Mouse (Mus musculus) CH12.LX (cell line): Measurements from ENCODE around the gene Pick1.

Source experiments
- CHD2 ChIP-seq: IDR thresholded peaks from 2 replicates; pipeline ENCODE4 v1.6.1; 2011; ENCODE audit warnings: low read length, improper control_type of control experiment
- CTCF ChIP-seq, 2 experiments: IDR thresholded peaks in 1 of 2; conservative IDR thresholded peaks in 1 of 2; 2 replicates each; pipeline ENCODE4 v1.5.1; 2011 to 2012; ENCODE audit warnings: low read depth in 2 of 2, low read length in 2 of 2, improper control_type of control experiment in 1 of 2, inconsistent platforms in 1 of 2, mild to moderate bottlenecking in 1 of 2, moderate library complexity in 1 of 2
- EP300 ChIP-seq: IDR thresholded peaks from 2 replicates; pipeline ENCODE4 v1.6.1; 2011; ENCODE audit warnings: low read length, improper control_type of control experiment
- GABPA ChIP-seq: IDR thresholded peaks from 2 replicates; pipeline ENCODE4 v1.6.1; 2012; ENCODE audit warnings: low read depth, low read length, improper control_type of control experiment, inconsistent platforms; ENCODE audit not compliant: insufficient replicate concordance
- HCFC1 ChIP-seq: IDR thresholded peaks from 2 replicates; pipeline ENCODE4 v1.6.1; 2012; ENCODE audit warnings: low read depth, mild to moderate bottlenecking, inconsistent platforms, low read length, improper control_type of control experiment
- KAT2A ChIP-seq: IDR thresholded peaks from 2 replicates; pipeline ENCODE4 v1.6.1; 2012; ENCODE audit warnings: low read length, improper control_type of control experiment, inconsistent platforms; ENCODE audit not compliant: insufficient replicate concordance
- MEF2A ChIP-seq: IDR thresholded peaks from 2 replicates; pipeline ENCODE4 v1.6.1; 2014; ENCODE audit warnings: low read depth, mild to moderate bottlenecking, inconsistent platforms, low read length, improper control_type of control experiment, borderline replicate concordance
- NRF1 ChIP-seq: IDR thresholded peaks from 2 replicates; pipeline ENCODE4 v1.6.1; 2014; ENCODE audit warnings: low read depth, mild to moderate bottlenecking, inconsistent platforms, low read length, improper control_type of control experiment, moderate library complexity
- POLR2A ChIP-seq: IDR thresholded peaks from 2 replicates; pipeline ENCODE4 v1.6.1; 2011; ENCODE audit warnings: low read depth, mild to moderate bottlenecking, improper control_type of control experiment, low read length
- SIN3A ChIP-seq: IDR thresholded peaks from 2 replicates; pipeline ENCODE4 v1.6.1; 2012; ENCODE audit warnings: low read length, improper control_type of control experiment, inconsistent platforms
- TCF12 ChIP-seq: IDR thresholded peaks from 2 replicates; pipeline ENCODE4 v1.6.1; 2014; ENCODE audit warnings: low read depth, mild to moderate bottlenecking, inconsistent platforms, low read length, improper control_type of control experiment
- UBTF ChIP-seq: IDR thresholded peaks from 2 replicates; pipeline ENCODE4 v1.6.1; 2012; ENCODE audit warnings: low read depth, mild to moderate bottlenecking, inconsistent platforms, low read length, improper control_type of control experiment, moderate library complexity
- ZC3H11A ChIP-seq: IDR thresholded peaks from 2 replicates; pipeline ENCODE4 v1.6.1; 2012; ENCODE audit warnings: low read depth, mild to moderate bottlenecking, inconsistent platforms, low read length, improper control_type of control experiment
- ZMIZ1 ChIP-seq: IDR thresholded peaks from 2 replicates; pipeline ENCODE4 v1.6.1; 2012; ENCODE audit warnings: low read depth, mild to moderate bottlenecking, inconsistent platforms, low read length, improper control_type of control experiment

- no peak for TF ChIP-seq MEF2A
- no peak for TF ChIP-seq CTCF (conservative IDR thresholded peaks at IDR 0.05 in 1 of 2, IDR thresholded peaks at IDR 0.05 in 1 of 2; ENCODE audit: low read depth in 2 of 2, low read length in 2 of 2)
- TF ChIP-seq TCF12, result no peak
- no peak for TF ChIP-seq ZMIZ1
- TF ChIP-seq ZC3H11A, result no peak
- TF ChIP-seq NRF1, result no peak
- TF ChIP-seq HCFC1, result no peak
- no peak for TF ChIP-seq GABPA
- TF ChIP-seq EP300, result no peak
- TF ChIP-seq SIN3A, result no peak
- no peak for TF ChIP-seq KAT2A
- no peak for TF ChIP-seq POLR2A
- TF ChIP-seq UBTF, result no peak
- TF ChIP-seq CHD2, result no peak
Observed at GRCm38 (mm10) chr15:79254661-79255060, 25.7 kb downstream of the Pick1 start, which contains the start of gene Slc16a8.
